Mouse (Mus musculus): ENCODE data around the gene Hnrnph1. TPM values are rescaled to one million over a fixed set of nuclear protein-coding genes. Genes with fewer than 3 reads are reported as not detected.

The Hnrnph1 gene
- polyA plus RNA-seq, 1 experiment: 11.5 TPM

- H3K36me3 ChIP-seq (ENCODE audit: control insufficient read depth, insufficient read depth, low read length): peaks cover 55% of the 10 kb centered on the region
- H3K27me3 ChIP-seq (ENCODE audit: control insufficient read depth, insufficient read depth, low read length): no peaks in the 10 kb centered on the region
Measured at GRCm38 (mm10) chr11:50403367-50404014, 26.7 kb downstream of the Hnrnph1 start.

GRCm38 (mm10) chr11:50407235-50407634 lies 30.4 kb downstream of the Hnrnph1 start:
- H3K4me1 ChIP-seq (ENCODE audit: control insufficient read depth, insufficient read depth, insufficient read length, low read length): no peaks in the 10 kb centered on the region
- H3K27ac ChIP-seq (ENCODE audit: insufficient read depth, low read depth, low read length): no peak overlapping the region
- no peak overlapping the region for H3K4me3 ChIP-seq (ENCODE audit: low read depth, low read length)
- no peaks in the 10 kb centered on the region for H3K27me3 ChIP-seq (ENCODE audit: control insufficient read depth, insufficient read depth, low read length)
- H3K36me3 ChIP-seq (ENCODE audit: control insufficient read depth, insufficient read depth, low read length): peaks cover 42% of the 10 kb centered on the region
- TF ChIP-seq POLR2A (IDR thresholded peaks at IDR 0.05; ENCODE audit: low read depth, low read length) (no peak), CTCF (IDR thresholded peaks at IDR 0.05; ENCODE audit: extremely low read depth, insufficient read length, insufficient replicate concordance, low read depth, low read length) (no peak)
- 71% methylated on average over 6 of the region's 6 CpGs for WGBS

More at GRCm38 (mm10) chr11:50403367-50404014, 26.7 kb downstream of the Hnrnph1 start:
- no peak overlapping the region for H3K27ac ChIP-seq (ENCODE audit: insufficient read depth, low read depth, low read length)
- no peaks in the 10 kb centered on the region for H3K4me1 ChIP-seq (ENCODE audit: control insufficient read depth, insufficient read depth, insufficient read length, low read length)
- no peak overlapping the region for H3K4me3 ChIP-seq (ENCODE audit: low read depth, low read length)
- WGBS: 74% methylated on average over 10 of the region's 10 CpGs
- TF ChIP-seq POLR2A (IDR thresholded peaks at IDR 0.05; ENCODE audit: low read depth, low read length) (no peak), CTCF (IDR thresholded peaks at IDR 0.05; ENCODE audit: extremely low read depth, insufficient read length, insufficient replicate concordance, low read depth, low read length) (no peak)

GRCm38 (mm10) chr11:50415563-50416241 lies 38.9 kb downstream of the Hnrnph1 start:
- Histone ChIP-seq H3K4me1 (ENCODE audit: control insufficient read depth, insufficient read depth, insufficient read length, low read length) (0 out of 2 replicates have a peak, but pooled peaks cover 1% of the 10 kb centered on the region), H3K36me3 (ENCODE audit: control insufficient read depth, insufficient read depth, low read length) (peaks cover 40% of the 10 kb centered on the region), H3K27ac (ENCODE audit: insufficient read depth, low read depth, low read length) (no peak overlapping the region), H3K4me3 (ENCODE audit: low read depth, low read length) (no peak overlapping the region), H3K27me3 (ENCODE audit: control insufficient read depth, insufficient read depth, low read length) (no peaks in the 10 kb centered on the region)
- TF ChIP-seq CTCF (IDR thresholded peaks at IDR 0.05; ENCODE audit: extremely low read depth, insufficient read length, insufficient replicate concordance, low read depth, low read length): no peak
- TF ChIP-seq POLR2A (IDR thresholded peaks at IDR 0.05; ENCODE audit: low read depth, low read length): no peak
- WGBS: 89% methylated on average over 6 of the region's 6 CpGs

GRCm38 (mm10) chr11:50417856-50418255 lies 41.1 kb downstream of the Hnrnph1 start:
- no peak for TF ChIP-seq CTCF (IDR thresholded peaks at IDR 0.05; ENCODE audit: extremely low read depth, insufficient read length, insufficient replicate concordance, low read depth, low read length)
- H3K27me3 ChIP-seq (ENCODE audit: control insufficient read depth, insufficient read depth, low read length): no peaks in the 10 kb centered on the region
- H3K27ac ChIP-seq (ENCODE audit: insufficient read depth, low read depth, low read length): no peak overlapping the region
- H3K36me3 ChIP-seq (ENCODE audit: control insufficient read depth, insufficient read depth, low read length): peaks cover 36% of the 10 kb centered on the region
- no peak overlapping the region for H3K4me3 ChIP-seq (ENCODE audit: low read depth, low read length)
- WGBS: 76% methylated on average over 2 of the region's 2 CpGs
- peaks cover 6% of the 10 kb centered on the region for H3K4me1 ChIP-seq (ENCODE audit: control insufficient read depth, insufficient read depth, insufficient read length, low read length)

- Histone ChIP-seq H3K4me1 (ENCODE audit: control insufficient read depth, insufficient read depth, insufficient read length, low read length) (peaks cover 4% of the 10 kb centered on the region), H3K27me3 (ENCODE audit: control insufficient read depth, insufficient read depth, low read length) (no peaks in the 10 kb centered on the region), H3K4me3 (ENCODE audit: low read depth, low read length) (peak overlapping the region; percentile 41), H3K36me3 (ENCODE audit: control insufficient read depth, insufficient read depth, low read length) (peaks cover 19% of the 10 kb centered on the region), H3K27ac (ENCODE audit: insufficient read depth, low read depth, low read length) (no peak overlapping the region)
- 76% methylated on average over 5 of the region's 5 CpGs for WGBS
- TF ChIP-seq CTCF (IDR thresholded peaks at IDR 0.05; ENCODE audit: extremely low read depth, insufficient read length, insufficient replicate concordance, low read depth, low read length) (no peak), POLR2A (IDR thresholded peaks at IDR 0.05; ENCODE audit: low read depth, low read length) (no peak)
Measured at GRCm38 (mm10) chr11:50421461-50421860, 44.7 kb downstream of the Hnrnph1 start.

GRCm38 (mm10) chr11:50421934-50422780 lies 45.4 kb downstream of the Hnrnph1 start:
- 36% methylated on average over 22 of the region's 22 CpGs for WGBS
- H3K4me1 ChIP-seq (ENCODE audit: control insufficient read depth, insufficient read depth, insufficient read length, low read length): peaks cover 4% of the 10 kb centered on the region
- TF ChIP-seq POLR2A (IDR thresholded peaks at IDR 0.05; ENCODE audit: low read depth, low read length): no peak
- TF ChIP-seq CTCF (IDR thresholded peaks at IDR 0.05; ENCODE audit: extremely low read depth, insufficient read length, insufficient replicate concordance, low read depth, low read length): no peak
- H3K36me3 ChIP-seq (ENCODE audit: control insufficient read depth, insufficient read depth, low read length): peaks cover 12% of the 10 kb centered on the region
- no peak overlapping the region for H3K27ac ChIP-seq (ENCODE audit: insufficient read depth, low read depth, low read length)
- peak overlapping the region; percentile 41 for H3K4me3 ChIP-seq (ENCODE audit: low read depth, low read length)
- H3K27me3 ChIP-seq (ENCODE audit: control insufficient read depth, insufficient read depth, low read length): no peaks in the 10 kb centered on the region

Data from small intestine, adult 2 months (tissue).